Mouse (Mus musculus): Measurements from ENCODE around the gene Tnpo1.

DNA sequence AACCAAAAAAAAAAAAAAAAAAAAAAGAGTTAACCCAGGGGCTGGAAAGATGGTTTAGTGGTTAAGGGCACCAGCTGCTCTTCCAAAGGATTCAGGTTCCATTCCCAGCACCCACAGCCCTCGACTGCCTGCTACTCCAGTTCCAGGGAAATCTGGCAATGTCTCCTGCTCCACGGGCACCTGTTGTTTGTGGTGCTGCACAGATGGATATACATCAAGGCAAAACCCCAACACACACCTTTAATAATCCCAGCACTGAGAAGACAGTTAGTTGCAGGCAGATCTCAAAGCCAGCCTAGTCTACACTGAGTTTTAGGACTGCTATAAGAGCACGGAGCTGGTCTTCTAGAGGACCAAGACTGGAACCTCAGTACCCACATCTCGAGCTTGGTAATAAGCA is 30.2 kb downstream of the Tnpo1 start:
- TF ChIP-seq POLR2A (IDR thresholded peaks at IDR 0.05; ENCODE audit: extremely low read depth, insufficient read depth, low read length) (no peak), CTCF (IDR thresholded peaks at IDR 0.05; ENCODE audit: low read depth, low read length) (no peak)

Measured in liver, adult 2 months (tissue).